Mouse (Mus musculus) spleen, postnatal 10 days (tissue): ENCODE results near the gene Zap70.

Experiments used
- DNase-seq, 2 experiments: peaks; one replicate each; pipeline ENCODE4 v3.0.0; 2021 to 2022; ENCODE audit warnings: low spot score in 2 of 2

The Zap70 gene

GRCm38 (mm10) chr1:36830913-36831866, 69.6 kb downstream of the Zap70 start:
- DNase-seq = no peak
